Mouse (Mus musculus): ENCODE measurements at regions not wholly inside any gene's neighbourhood (a gene's known extent, or its start where the extent isn't known, plus 50 kb on each side); places are given as distances from the start of the nearest gene placed in this dataset.

- ATAC-seq = no peak
- H3K9me3 ChIP-seq (ENCODE audit: control insufficient read depth, low read length) = no peaks in the 10 kb centered on the region
- no peaks in the 10 kb centered on the region for H3K4me1 ChIP-seq (ENCODE audit: control insufficient read depth, insufficient read depth, low read depth, low read length)
- H3K4me3 ChIP-seq (ENCODE audit: low read length) = no peak overlapping the region
- 45% methylated on average over 5 of the region's 5 CpGs for WGBS
- H3K9ac ChIP-seq (ENCODE audit: low read depth, low read length) = no peak overlapping the region
- H3K27ac ChIP-seq (ENCODE audit: low read depth, low read length) = no peak overlapping the region
- no peaks in the 10 kb centered on the region for H3K27me3 ChIP-seq (replicated peaks; ENCODE audit: control insufficient read depth, insufficient read depth, low read length)
- H3K36me3 ChIP-seq (ENCODE audit: control insufficient read depth, insufficient read depth, low read length) = no peaks in the 10 kb centered on the region
- H3K4me2 ChIP-seq (ENCODE audit: low read length) = no peak overlapping the region
Observed at GRCm38 (mm10) chr9:89461190-89461589, 161.7 kb downstream of the Minar1 start.

GRCm38 (mm10) chr9:89456666-89457065 lies 166.3 kb downstream of the Minar1 start:
- ATAC-seq = no peak
- H3K36me3 ChIP-seq (ENCODE audit: control insufficient read depth, insufficient read depth, low read length) = no peaks in the 10 kb centered on the region
- no peaks in the 10 kb centered on the region for H3K9me3 ChIP-seq (ENCODE audit: control insufficient read depth, low read length)
- H3K4me3 ChIP-seq (ENCODE audit: low read length) = no peak overlapping the region
- 90% methylated on average over 3 of the region's 3 CpGs for WGBS
- no peak overlapping the region for H3K9ac ChIP-seq (ENCODE audit: low read depth, low read length)
- H3K4me2 ChIP-seq (ENCODE audit: low read length) = no peak overlapping the region
- no peaks in the 10 kb centered on the region for H3K4me1 ChIP-seq (ENCODE audit: control insufficient read depth, insufficient read depth, low read depth, low read length)
- no peak overlapping the region for H3K27ac ChIP-seq (ENCODE audit: low read depth, low read length)
- H3K27me3 ChIP-seq (replicated peaks; ENCODE audit: control insufficient read depth, insufficient read depth, low read length) = no peaks in the 10 kb centered on the region

- no peak overlapping the region for H3K27ac ChIP-seq (ENCODE audit: low read depth, low read length)
- H3K27me3 ChIP-seq (replicated peaks; ENCODE audit: control insufficient read depth, insufficient read depth, low read length) = no peaks in the 10 kb centered on the region
- no peaks in the 10 kb centered on the region for H3K36me3 ChIP-seq (ENCODE audit: control insufficient read depth, insufficient read depth, low read length)
- peak; percentile 58 for ATAC-seq
- no peaks in the 10 kb centered on the region for H3K4me1 ChIP-seq (ENCODE audit: control insufficient read depth, insufficient read depth, low read depth, low read length)
- no peaks in the 10 kb centered on the region for H3K9me3 ChIP-seq (ENCODE audit: control insufficient read depth, low read length)
- no peak overlapping the region for H3K4me2 ChIP-seq (ENCODE audit: low read length)
- H3K4me3 ChIP-seq (ENCODE audit: low read length) = no peak overlapping the region
- WGBS = 89% methylated on average over 6 of the region's 6 CpGs
- H3K9ac ChIP-seq (ENCODE audit: low read depth, low read length) = no peak overlapping the region
Observed at GRCm38 (mm10) chr9:89449656-89450055, 173.3 kb downstream of the Minar1 start.
